Mouse (Mus musculus): ENCODE data around the gene Esr2.
"Not testable (repeated sequence)": the region's sequence is repeated elsewhere in the genome, so short reads cannot be mapped to it uniquely, and the experiment has no call there.

Esr2 gene

GRCm38 (mm10) chr12:76177000-76177863, at the start of gene Esr2:
Gene Esr2 (minus strand): TSS chr12:76177259.
- peak in 1 of 2 experiments; percentile 9 for DNase-seq (ENCODE audit: low spot score in 2 of 2)

- DNase-seq (ENCODE audit: low spot score in 2 of 2): not testable (repeated sequence)
Observed at GRCm38 (mm10) chr12:76222104-76222503, 45.0 kb upstream of the Esr2 start.

GRCm38 (mm10) chr12:76216716-76217115, 39.7 kb upstream of the Esr2 start:
- no peak for DNase-seq (ENCODE audit: low spot score in 2 of 2)

- no peak for DNase-seq (ENCODE audit: low spot score in 2 of 2)
Observed at GRCm38 (mm10) chr12:76215121-76215520, 38.1 kb upstream of the Esr2 start.

- DNase-seq (ENCODE audit: low spot score in 2 of 2): no peak
Observed at GRCm38 (mm10) chr12:76209429-76209974, 32.4 kb upstream of the Esr2 start.

GRCm38 (mm10) chr12:76200326-76200725, 23.3 kb upstream of the Esr2 start:
- DNase-seq (ENCODE audit: low spot score in 2 of 2): no peak

GRCm38 (mm10) chr12:76197071-76197470, 20.0 kb upstream of the Esr2 start:
- DNase-seq (ENCODE audit: low spot score in 2 of 2): no peak

- peak; percentile 37 to 65 for DNase-seq (ENCODE audit: low spot score in 2 of 2)
Observed at GRCm38 (mm10) chr12:76196709-76197054, 19.6 kb upstream of the Esr2 start.

- DNase-seq (ENCODE audit: low spot score in 2 of 2): peak; percentile 55 to 62
Observed at GRCm38 (mm10) chr12:76195912-76196708, 19.1 kb upstream of the Esr2 start.

GRCm38 (mm10) chr12:76194526-76194925, 17.5 kb upstream of the Esr2 start:
- no peak for DNase-seq (ENCODE audit: low spot score in 2 of 2)

- peak; percentile 7 to 67 for DNase-seq (ENCODE audit: low spot score in 2 of 2)
Observed at GRCm38 (mm10) chr12:76190940-76191339, 13.9 kb upstream of the Esr2 start.

- DNase-seq (ENCODE audit: low spot score in 2 of 2): peak in 1 of 2 experiments; percentile 22
Observed at GRCm38 (mm10) chr12:76187849-76188248, 10.8 kb upstream of the Esr2 start.

GRCm38 (mm10) chr12:76186473-76186872, 9.4 kb upstream of the Esr2 start:
- no peak for DNase-seq (ENCODE audit: low spot score in 2 of 2)

GRCm38 (mm10) chr12:76185167-76185816, 8.2 kb upstream of the Esr2 start:
- no peak for DNase-seq (ENCODE audit: low spot score in 2 of 2)

- DNase-seq (ENCODE audit: low spot score in 2 of 2): no peak
Observed at GRCm38 (mm10) chr12:76184271-76184670, 7.2 kb upstream of the Esr2 start.

GRCm38 (mm10) chr12:76182831-76183230, 5.8 kb upstream of the Esr2 start:
- DNase-seq (ENCODE audit: low spot score in 2 of 2): no peak

- no peak for DNase-seq (ENCODE audit: low spot score in 2 of 2)
Observed at GRCm38 (mm10) chr12:76181471-76181870, 4.4 kb upstream of the Esr2 start.

GRCm38 (mm10) chr12:76180442-76180841, 3.4 kb upstream of the Esr2 start:
- DNase-seq (ENCODE audit: low spot score in 2 of 2): no peak

- no peak for DNase-seq (ENCODE audit: low spot score in 2 of 2)
Observed at GRCm38 (mm10) chr12:76179527-76179926, 2.5 kb upstream of the Esr2 start.

GRCm38 (mm10) chr12:76179051-76179450, 2.0 kb upstream of the Esr2 start:
- no peak for DNase-seq (ENCODE audit: low spot score in 2 of 2)

GRCm38 (mm10) chr12:76177864-76178518, 932 bp upstream of the Esr2 start:
- DNase-seq (ENCODE audit: low spot score in 2 of 2): peak in 1 of 2 experiments; percentile 67
